8 mouse cellular contexts compared by ENCODE assay signal in the genomic region with DNA sequence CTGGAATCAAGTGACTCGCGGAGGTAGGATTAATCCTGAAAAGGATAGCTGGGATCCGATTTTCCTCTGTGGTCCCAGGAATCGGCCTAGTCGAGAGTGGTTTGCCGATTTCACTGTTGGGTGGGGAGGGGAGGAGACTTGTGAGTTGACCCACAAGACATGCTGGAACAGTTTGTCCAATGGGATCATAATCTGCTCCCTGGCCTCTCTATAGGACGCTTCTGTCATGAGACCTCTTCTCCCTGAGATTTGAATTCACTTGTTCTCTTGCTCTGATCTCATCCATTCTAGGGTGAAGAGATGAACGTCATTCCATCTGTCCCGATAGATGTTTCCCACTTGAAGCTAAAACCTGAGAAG. TPM values are rescaled to one million over a fixed set of nuclear protein-coding genes. Genes with fewer than 3 reads are reported as not detected.
DNase-seq lines count a peak whose midpoint lies in the region; ATAC-seq and TF ChIP-seq lines count a peak whose summit lies in the region.

No protein-coding gene starts in this region.

- peak overlapping the region; percentile 74; the same call in 1 of the 2 replicates for H3K27ac ChIP-seq in testis, adult 2 months (ENCODE audit: control insufficient read depth, insufficient read depth, low read depth, low read length)
- no peak overlapping the region for H3K27ac ChIP-seq in limb, embryonic 15.5 days
- no peak overlapping the region for H3K27ac ChIP-seq in stomach, embryonic 16.5 days (ENCODE audit: low read length)

- peak overlapping the region; percentile 90 for H3K4me3 ChIP-seq in testis, adult 2 months (ENCODE audit: control insufficient read depth, low read depth, low read length)
- peak overlapping the region; percentile 46 for H3K4me3 ChIP-seq in limb, embryonic 15.5 days
- peak overlapping the region; percentile 54 for H3K4me3 ChIP-seq in stomach, embryonic 16.5 days (replicated peaks; ENCODE audit: low read length)

- DNase-seq in testis, postnatal 14 days (ENCODE audit: low spot score) = no peak
- DNase-seq in cerebellum, adult 11 months = no peak
- DNase-seq in adrenal gland, adult 8-10 months = no peak
- DNase-seq in gastrocnemius, adult 8-10 months (ENCODE audit: low spot score in 2 of 2) = no peak

- WGBS in limb, embryonic 15.5 days = 23% methylated on average over 9 of the region's 9 CpGs
- 13% methylated on average over 9 of the region's 9 CpGs for WGBS in stomach, embryonic 16.5 days

- H3K4me2 ChIP-seq in limb, embryonic 15.5 days = peak overlapping the region; percentile 41
- H3K4me2 ChIP-seq in stomach, embryonic 16.5 days (ENCODE audit: low read depth, low read length) = peak overlapping the region; percentile 47

- no peaks in the 10 kb centered on the region for H3K9me3 ChIP-seq in limb, embryonic 15.5 days
- no peaks in the 10 kb centered on the region for H3K9me3 ChIP-seq in stomach, embryonic 16.5 days (replicated peaks; ENCODE audit: control insufficient read depth, low read length)

- TF ChIP-seq CTCF in testis, adult 2 months (IDR thresholded peaks at IDR 0.05; ENCODE audit: control insufficient read depth, insufficient read depth, insufficient replicate concordance, low read depth, low read length) = no peak

- no peaks in the 10 kb centered on the region for H3K4me1 ChIP-seq in testis, adult 2 months (ENCODE audit: control insufficient read depth, insufficient read depth, low read length)
- no peaks in the 10 kb centered on the region for H3K4me1 ChIP-seq in limb, embryonic 15.5 days
- H3K4me1 ChIP-seq in stomach, embryonic 16.5 days (ENCODE audit: control insufficient read depth, insufficient read depth, low read length) = no peaks in the 10 kb centered on the region

- H3K27me3 ChIP-seq in testis, adult 2 months (ENCODE audit: control insufficient read depth, insufficient read depth, low read length) = no peaks in the 10 kb centered on the region
- H3K27me3 ChIP-seq in limb, embryonic 15.5 days = no peaks in the 10 kb centered on the region
- no peaks in the 10 kb centered on the region for H3K27me3 ChIP-seq in stomach, embryonic 16.5 days (ENCODE audit: control insufficient read depth, insufficient read depth, low read length)

- H3K36me3 ChIP-seq in testis, adult 2 months (ENCODE audit: control insufficient read depth, insufficient read depth, low read length) = no peaks in the 10 kb centered on the region
- no peaks in the 10 kb centered on the region for H3K36me3 ChIP-seq in limb, embryonic 15.5 days
- H3K36me3 ChIP-seq in stomach, embryonic 16.5 days (ENCODE audit: control insufficient read depth, insufficient read depth, low read length) = no peaks in the 10 kb centered on the region

- no peak for TF ChIP-seq POLR2A in testis, adult 2 months (IDR thresholded peaks at IDR 0.05; ENCODE audit: control insufficient read depth, low read depth, low read length)

- 0 out of 2 replicates have a peak overlapping the region, but pooled peaks have one; percentile 23 for H3K9ac ChIP-seq in limb, embryonic 15.5 days
- H3K9ac ChIP-seq in stomach, embryonic 16.5 days (ENCODE audit: low read length) = peak overlapping the region; percentile 67

- peak; percentile 71 for ATAC-seq in erythroblast, adult 5-6 weeks (replicated peaks; ENCODE audit: low FRiP score, poor library complexity, severe bottlenecking)
- ATAC-seq in limb, embryonic 15.5 days (ENCODE audit: insufficient number of reproducible peaks, low FRiP score, low TSS enrichment, low read depth) = peak; percentile 44; the same call in 1 of the 2 replicates
- peak; percentile 41; the same call in 1 of the 2 replicates for ATAC-seq in stomach, embryonic 16.5 days (ENCODE audit: insufficient read depth, low FRiP score)

RNA-seq across cellular contexts. Expression of a gene that starts 0.4 kb away (rescaled TPM):
- 2.3 and 3.1 TPM in 2 replicates for polyA plus RNA-seq in testis, adult 2 months (2012; rRNA removed)
- 15.6 and 15.9 TPM in 2 replicates for total RNA-seq in erythroblast, adult 5-6 weeks (2015; ENCODE audit: low replicate concordance)
- 12.8 and 15.8 TPM in 2 replicates for total RNA-seq in erythroblast, adult 5-6 weeks (2017; ENCODE audit: low replicate concordance)
- polyA plus RNA-seq in limb, embryonic 15.5 days (2015; fragmentation: Nextera tagmentation; extraction: Ambion mirVana) = 21.9 and 22.9 TPM in 2 replicates
- 21.0 and 30.4 TPM in 2 replicates for polyA plus RNA-seq in stomach, embryonic 16.5 days (2015; fragmentation: Nextera tagmentation; extraction: Ambion mirVana)
- total RNA-seq in adrenal gland, adult 8-10 months (2022) = 1 to 10 TPM; 1.3 to 4.3 (median 3.9) TPM
- under 1 TPM in 2 of 4 experiments, not detected in 2; 0.16 to 0.17 TPM for total RNA-seq in gastrocnemius, adult 8-10 months (2022)

RNA-seq across cellular contexts. Expression of a gene that starts 13.2 kb away (rescaled TPM):
- 7.0 and 13.6 TPM in 2 replicates for polyA plus RNA-seq in testis, adult 2 months (2012; rRNA removed)
- total RNA-seq in erythroblast, adult 5-6 weeks (2015; ENCODE audit: low replicate concordance) = not detected in 2 replicates
- not detected in 2 replicates for total RNA-seq in erythroblast, adult 5-6 weeks (2017; ENCODE audit: low replicate concordance)
- polyA plus RNA-seq in limb, embryonic 15.5 days (2015; fragmentation: Nextera tagmentation; extraction: Ambion mirVana) = 7.4 and 8.2 TPM in 2 replicates
- 4.1 and 4.9 TPM in 2 replicates for polyA plus RNA-seq in stomach, embryonic 16.5 days (2015; fragmentation: Nextera tagmentation; extraction: Ambion mirVana)
- total RNA-seq in adrenal gland, adult 8-10 months (2022) = 100 to 1,000 TPM; 397 to 535 (median 497) TPM
- under 1 TPM in 1 of 4 experiments, not detected in 3; 0.17 TPM for total RNA-seq in gastrocnemius, adult 8-10 months (2022)

RNA-seq across cellular contexts. Expression of a gene that starts 31.5 kb away (rescaled TPM):
- 1.7 and 2.4 TPM in 2 replicates for polyA plus RNA-seq in testis, adult 2 months (2012; rRNA removed)
- total RNA-seq in erythroblast, adult 5-6 weeks (2015; ENCODE audit: low replicate concordance) = 8.6 and 16.9 TPM in 2 replicates
- total RNA-seq in erythroblast, adult 5-6 weeks (2017; ENCODE audit: low replicate concordance) = 6.6 and 8.2 TPM in 2 replicates
- 15.7 and 19.1 TPM in 2 replicates for polyA plus RNA-seq in limb, embryonic 15.5 days (2015; fragmentation: Nextera tagmentation; extraction: Ambion mirVana)
- 25.2 and 26.0 TPM in 2 replicates for polyA plus RNA-seq in stomach, embryonic 16.5 days (2015; fragmentation: Nextera tagmentation; extraction: Ambion mirVana)
- total RNA-seq in adrenal gland, adult 8-10 months (2022) = 10 to 100 TPM; 40.1 to 63.5 (median 55.3) TPM
- 10 to 100 TPM in 2 of 4 experiments, 1 to 10 TPM in 2; 8.5 to 13.4 (median 11.0) TPM for total RNA-seq in gastrocnemius, adult 8-10 months (2022)

Comparison
In these comparisons a context has a peak if more than half of its experiments do, and no peak if none do; other contexts are left out.
1. RNA of a gene that starts 13.2 kb away (total RNA-seq): 397 to 535 TPM in adrenal gland, adult 8-10 months; 0.17 TPM in gastrocnemius, adult 8-10 months and not detected in erythroblast, adult 5-6 weeks; every median in the first group is over 100 times any median in the second.
2. Peak in every context shown above with its lines, with median percentiles within 50 percentile points of each other: H3K4me3 ChIP-seq and ATAC-seq.